Mouse (Mus musculus) ovary, adult 18-20 months (tissue): ENCODE data around the gene Slc25a5.

Experiments
- DNase-seq: peaks from one replicate; pipeline ENCODE4 v3.0.0; 2022; ENCODE audit warnings: low spot score, mixed read lengths

Slc25a5 gene

DNA sequence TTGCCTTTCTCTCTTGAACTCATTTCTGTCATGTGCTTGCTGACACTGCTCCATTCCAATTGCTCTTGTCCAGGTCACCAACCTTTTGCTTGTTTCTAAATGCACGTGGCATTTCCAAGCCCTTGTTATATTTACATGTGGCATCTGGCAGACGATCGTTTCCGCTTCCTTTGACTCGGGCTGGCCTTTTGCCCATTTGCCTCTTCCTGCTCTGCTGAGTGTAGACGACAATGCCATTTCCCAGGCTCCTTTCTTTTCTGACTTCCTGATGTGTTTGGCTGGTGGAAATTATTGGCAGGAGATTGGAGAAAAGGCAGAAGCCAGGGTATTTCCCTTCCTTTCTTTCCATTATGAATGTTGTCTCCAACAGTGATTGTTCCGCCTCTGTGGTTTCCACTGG, 43.9 kb downstream of the Slc25a5 start:
- DNase-seq: no peak

DNA sequence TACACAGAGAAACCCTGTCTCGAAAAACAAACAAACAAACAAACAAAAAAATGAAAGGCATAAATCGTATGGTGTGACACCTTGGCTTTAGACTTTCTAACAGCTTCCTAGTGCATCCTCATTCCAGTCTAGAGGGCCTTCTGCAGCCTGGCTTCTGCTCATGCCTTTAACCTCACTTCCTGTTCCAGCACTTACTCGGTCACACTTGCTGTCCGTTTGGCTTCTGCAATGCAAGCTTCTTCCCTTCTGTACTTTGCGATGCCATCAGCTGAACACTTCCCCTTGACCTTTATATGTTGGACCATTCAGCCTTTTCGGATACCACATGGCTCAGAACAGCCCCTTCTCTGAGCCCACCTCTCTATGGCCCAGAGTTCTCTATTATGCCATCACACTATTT, 46.2 kb downstream of the Slc25a5 start:
- no peak for DNase-seq

- DNase-seq: no peak
Observed at GRCm38 (mm10) chrX:36843346-36843990, 48.0 kb downstream of the Slc25a5 start.

DNA sequence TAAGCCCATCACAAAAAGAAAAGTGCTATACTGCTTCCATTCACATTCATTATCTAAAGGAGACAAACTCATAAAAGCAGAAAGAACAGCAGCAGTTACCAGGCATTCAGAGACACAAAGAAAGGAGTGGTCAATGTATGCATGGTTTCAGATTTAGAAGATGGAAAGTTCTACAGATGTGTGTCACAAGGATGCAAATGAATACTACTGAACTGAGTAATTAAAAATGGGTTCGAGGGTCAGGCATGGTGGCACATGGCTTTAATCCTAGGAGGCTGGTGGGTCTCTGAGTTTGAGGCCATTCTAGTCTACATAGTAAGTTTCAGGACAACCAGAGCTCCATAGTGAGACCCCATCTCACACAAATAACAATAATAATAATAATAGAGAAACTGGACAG, 51.7 kb downstream of the Slc25a5 start:
- no peak for DNase-seq
